Mouse (Mus musculus): Measurements from ENCODE around the gene Gigyf1. TPM values are rescaled to one million over a fixed set of nuclear protein-coding genes. Genes with fewer than 3 reads are reported as not detected.

Gene Gigyf1
- total RNA-seq, 2 experiments from 2014 or later = 39.9 to 48.6 TPM

DNA sequence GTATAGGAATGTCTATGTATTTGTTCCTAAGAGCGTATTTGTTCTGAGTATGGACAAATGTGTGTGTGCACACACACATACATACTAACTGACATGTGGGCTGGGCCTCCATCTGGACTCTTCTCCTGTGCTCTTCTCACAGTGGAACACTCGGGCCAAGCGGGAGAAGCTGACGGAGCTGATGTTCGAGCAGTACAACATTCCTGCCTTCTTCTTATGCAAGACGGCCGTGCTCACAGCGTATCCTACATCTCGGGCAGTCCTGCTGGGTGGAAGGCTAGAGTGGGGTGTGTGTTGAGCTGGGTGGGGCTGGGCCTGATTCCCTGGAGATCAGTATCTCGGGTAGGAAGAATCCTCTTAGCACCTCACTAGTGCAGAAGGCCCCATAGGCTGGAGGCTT lies 44.6 kb downstream of the Gigyf1 start:
- intact Hi-C loops (cut with DNase I) = no loop called here
- DNase-seq (ENCODE audit: low spot score in 2 of 2) = peak; percentile 47 to 78

DNA sequence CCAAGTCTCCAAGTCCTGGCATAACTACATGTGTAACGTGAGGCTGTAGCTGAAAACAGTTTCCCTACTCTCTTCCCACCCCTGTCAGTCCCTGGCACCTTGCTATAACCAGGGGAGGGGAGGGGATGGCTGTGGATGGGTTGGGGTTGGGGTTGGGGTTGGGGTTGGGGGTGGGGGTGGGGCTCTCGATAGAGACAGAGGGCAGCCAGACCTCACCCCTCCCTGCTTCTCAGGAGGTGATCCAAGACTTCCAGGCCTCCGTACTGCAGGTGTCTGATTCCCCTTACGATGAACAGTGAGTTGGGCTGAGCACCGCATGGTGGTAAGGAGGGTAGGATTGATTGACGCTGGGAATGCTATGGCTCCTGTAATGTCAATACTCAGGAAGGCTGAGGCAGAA lies 47.4 kb downstream of the Gigyf1 start:
- intact Hi-C loops (cut with DNase I) = no loop called here

DNA sequence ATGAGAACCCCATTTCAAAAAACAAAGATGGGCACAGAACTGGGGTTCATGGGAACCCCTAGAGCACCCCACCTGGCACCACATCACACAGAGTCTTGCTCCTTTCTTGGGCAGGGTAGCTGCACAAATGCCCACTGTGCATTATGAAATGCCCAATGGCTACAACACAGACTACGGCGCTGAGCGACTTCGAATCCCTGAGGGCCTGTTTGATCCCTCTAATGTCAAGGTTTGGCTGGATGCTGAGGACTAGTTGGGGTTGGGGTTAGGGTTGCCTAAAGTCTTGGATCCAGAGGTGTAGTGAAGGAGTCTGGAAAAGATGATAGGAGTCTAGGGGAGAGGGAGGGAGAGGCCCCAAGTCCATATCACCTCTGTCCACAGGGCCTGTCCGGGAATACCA lies 48.1 kb downstream of the Gigyf1 start:
- no peak for DNase-seq (ENCODE audit: low spot score in 2 of 2)
- intact Hi-C loops (cut with DNase I) = no loop called here

More for the DNA sequence above, 47.4 kb downstream of the Gigyf1 start:
- no peak for DNase-seq (ENCODE audit: low spot score in 2 of 2)

DNA sequence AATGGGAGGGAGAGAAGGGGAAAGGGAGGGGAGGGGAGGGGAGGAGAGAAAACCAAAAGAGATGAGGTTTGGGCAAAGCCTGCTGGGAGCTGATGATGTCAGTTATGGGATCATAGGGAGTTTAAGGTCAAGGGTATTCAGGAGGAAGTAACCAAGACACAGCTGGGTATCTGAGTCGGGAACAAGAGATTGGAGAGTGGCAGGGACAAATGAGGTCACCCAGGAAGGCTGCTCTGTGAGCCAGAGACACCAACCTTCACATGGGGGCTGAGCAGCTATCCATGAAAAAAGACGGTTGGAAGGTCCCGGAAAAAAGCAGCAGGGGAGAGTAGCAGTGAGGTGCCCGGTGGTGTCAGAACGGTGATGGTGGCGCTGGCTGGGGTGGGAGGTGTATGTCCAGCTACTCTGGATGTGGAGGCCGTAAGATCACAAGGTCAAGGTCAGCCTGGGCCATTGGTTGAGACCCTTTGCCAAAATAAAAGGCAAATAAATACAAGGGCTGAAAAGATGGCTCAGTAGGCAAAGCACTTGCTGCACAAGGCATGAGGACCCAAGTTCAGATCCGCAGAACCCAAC lies 50.0 kb downstream of the Gigyf1 start:
- intact Hi-C loops (cut with DNase I) = no loop called here
- no peak for DNase-seq (ENCODE audit: low spot score in 2 of 2)

DNA sequence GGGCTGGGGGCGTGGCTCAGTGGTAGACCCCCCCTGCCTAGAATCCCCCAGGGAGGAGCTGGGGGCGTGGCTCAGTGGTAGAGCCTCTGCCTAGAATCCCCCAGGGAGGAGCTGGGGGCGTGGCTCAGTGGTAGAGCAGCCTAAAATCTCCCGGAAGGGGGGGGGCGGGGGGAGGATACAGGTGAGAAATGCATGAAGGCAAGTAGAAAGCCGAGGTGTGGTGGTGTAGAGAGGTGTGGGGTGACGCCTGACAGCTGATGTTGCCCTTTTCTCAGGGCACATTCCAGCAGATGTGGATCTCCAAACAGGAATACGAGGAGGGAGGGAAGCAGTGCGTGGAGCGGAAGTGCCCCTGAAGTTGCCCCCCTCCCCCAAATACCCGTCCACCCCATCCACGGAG lies 50.7 kb downstream of the Gigyf1 start:
- DNase-seq (ENCODE audit: low spot score in 2 of 2) = no peak
- intact Hi-C loops (cut with DNase I) = no loop called here

DNA sequence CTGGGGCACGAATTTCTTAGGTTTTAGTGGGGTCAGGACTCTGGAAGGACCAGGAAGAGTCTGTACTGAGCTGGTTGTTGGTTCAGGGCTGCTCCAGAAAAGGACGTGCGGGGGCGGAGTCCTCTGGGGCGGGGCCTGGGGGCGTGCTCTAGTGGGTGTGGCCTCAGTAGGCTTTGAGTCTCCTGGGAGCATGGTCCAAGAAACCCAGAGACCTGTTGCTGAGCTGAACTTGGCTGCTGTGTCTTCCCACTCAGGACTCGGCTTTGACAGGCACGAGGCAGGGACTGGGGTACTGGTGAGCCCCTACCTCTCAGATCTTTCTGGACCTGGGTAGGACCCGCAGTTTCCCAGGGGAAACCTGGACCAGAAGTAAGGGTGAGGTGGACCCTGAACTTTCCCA lies 51.3 kb downstream of the Gigyf1 start, which contains the start of gene Tfr2:
Gene Tfr2 (plus strand): TSS at position 176 of the 400 bp plus-strand sequence.
- intact Hi-C loops (cut with DNase I) = no loop called here
- DNase-seq (ENCODE audit: low spot score in 2 of 2) = no peak

DNA sequence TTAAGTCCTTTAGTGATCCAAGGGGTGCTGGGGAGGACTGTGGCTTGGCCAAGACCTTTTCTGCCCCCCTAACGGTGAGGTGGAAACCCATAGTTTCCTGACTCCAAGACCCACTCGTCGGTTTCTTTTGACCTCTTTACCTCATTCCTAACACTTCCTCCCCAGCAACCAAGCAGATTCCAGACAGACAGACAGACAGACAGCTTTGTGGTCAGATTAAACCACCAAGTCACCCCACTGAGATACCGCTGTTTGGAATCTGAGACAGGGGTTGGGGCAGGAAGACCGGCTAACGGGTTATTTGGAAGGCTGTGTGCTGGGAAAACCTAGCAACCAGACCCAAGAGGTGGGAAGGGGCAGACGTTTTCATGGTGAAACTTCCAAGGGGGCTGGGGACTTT lies 51.8 kb downstream of the Gigyf1 start:
- DNase-seq (ENCODE audit: low spot score in 2 of 2) = no peak
- intact Hi-C loops (cut with DNase I) = no loop called here

DNA sequence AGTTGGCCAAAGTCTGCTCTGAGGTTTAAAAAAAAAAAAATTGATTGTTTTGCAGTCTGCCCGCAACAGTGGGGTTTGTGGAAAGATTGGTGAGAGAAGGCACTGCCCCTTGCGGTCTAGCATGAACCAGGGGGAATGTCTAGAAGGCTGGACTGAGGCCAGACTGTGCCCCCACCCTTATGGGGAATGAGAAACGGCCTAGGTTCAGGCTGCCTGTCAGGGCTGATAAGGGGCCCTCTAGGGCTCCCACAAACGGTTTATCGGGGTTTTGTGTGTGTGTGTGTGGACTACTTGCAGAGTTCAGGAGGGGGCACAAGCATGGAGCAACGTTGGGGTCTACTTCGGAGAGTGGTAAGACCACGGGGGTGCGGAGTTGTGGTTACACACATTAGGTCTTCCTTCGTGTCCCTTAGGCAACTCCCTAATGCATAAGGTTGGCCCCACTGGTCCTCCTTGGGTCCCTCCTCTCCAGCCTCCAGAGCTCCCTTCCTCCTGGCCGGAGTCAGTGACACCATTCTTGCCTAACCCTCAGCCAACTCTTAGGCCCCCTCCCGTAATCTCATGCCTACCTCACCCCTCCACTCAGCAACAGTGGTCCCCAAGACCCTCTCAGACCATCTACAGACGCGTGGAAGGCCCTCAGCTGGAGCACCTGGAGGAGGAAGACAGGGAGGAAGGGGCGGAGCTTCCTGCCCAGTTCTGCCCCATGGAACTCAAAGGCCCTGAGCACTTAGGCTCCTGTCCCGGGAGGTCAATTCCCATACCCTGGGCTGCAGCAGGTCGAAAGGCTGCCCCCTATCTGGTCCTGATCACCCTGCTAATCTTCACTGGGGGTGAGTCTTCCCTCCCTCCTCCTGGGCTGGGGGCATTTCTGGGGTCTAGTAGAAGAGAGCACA lies 52.6 kb downstream of the Gigyf1 start:
- intact Hi-C loops (cut with DNase I) = no loop called here
- no peak for DNase-seq (ENCODE audit: low spot score in 2 of 2)

DNA sequence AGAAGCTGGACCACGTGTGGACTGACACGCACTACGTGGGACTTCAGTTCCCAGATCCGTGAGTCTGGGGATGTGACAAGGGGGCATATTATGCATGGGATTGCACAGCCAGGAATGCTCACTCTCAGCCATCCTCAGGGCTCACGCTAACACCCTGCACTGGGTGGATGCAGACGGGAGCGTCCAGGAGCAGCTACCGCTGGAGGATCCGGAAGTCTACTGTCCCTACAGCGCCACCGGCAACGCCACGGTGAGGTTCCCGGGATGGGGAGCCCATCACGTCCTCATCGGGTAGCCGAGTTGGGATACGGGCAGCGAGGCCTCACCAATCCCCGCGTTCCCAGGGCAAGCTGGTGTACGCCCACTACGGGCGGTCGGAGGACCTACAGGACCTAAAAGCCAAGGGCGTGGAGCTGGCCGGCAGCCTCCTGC lies 56.1 kb downstream of the Gigyf1 start:
- peak; percentile 52 to 68 for DNase-seq (ENCODE audit: low spot score in 2 of 2)
- intact Hi-C loops (cut with DNase I) = no loop called here

Small RNA genes lying within 50 kb of the gene (microRNA-seq; reads per million reads assigned to microRNA genes)
- gene Mir6418 = 3.0 to 5.4 reads per million in 2 experiments

Other genes starting within 250 kb of the Gigyf1 start
- 10 to 100 TPM; 54.9 to 63.3 TPM for gene Ache, start 231.0 kb upstream of the Gigyf1 start, total RNA-seq (2021)
- gene Ufsp1, start 223.9 kb upstream of the Gigyf1 start, total RNA-seq (2021) = 10 to 100 TPM in 1 of 2 experiments, 1 to 10 TPM in 1; 9.8 to 13.3 TPM
- gene Srrt, start 210.9 kb upstream of the Gigyf1 start, total RNA-seq (2021) = 100 to 1,000 TPM; 176 to 178 TPM
- 1 to 10 TPM; 4.3 to 5.9 TPM for gene Trip6, start 204.1 kb upstream of the Gigyf1 start, total RNA-seq (2021)
- 10 to 100 TPM; 21.3 to 23.2 TPM for gene Slc12a9, start 185.0 kb upstream of the Gigyf1 start, total RNA-seq (2021)
- 1 to 10 TPM; 5.2 to 5.5 TPM for gene Ephb4, start 168.4 kb upstream of the Gigyf1 start, total RNA-seq (2021)
- gene Zan, start 41.5 kb upstream of the Gigyf1 start, total RNA-seq (2021) = under 1 TPM; 0.16 to 0.32 TPM
- gene Pop7, start 16.0 kb upstream of the Gigyf1 start, total RNA-seq (2021) = 10 to 100 TPM; 30.2 to 37.0 TPM
- gene Epo, start 14.7 kb downstream of the Gigyf1 start, total RNA-seq (2021) = not detected
- 100 to 1,000 TPM; 662 to 684 TPM for gene Gnb2, start 15.0 kb downstream of the Gigyf1 start, total RNA-seq (2021)
- 100 to 1,000 TPM; 109 to 118 TPM for gene Actl6b, start 35.0 kb downstream of the Gigyf1 start, total RNA-seq (2021)
- 1 to 10 TPM; 8.1 to 8.9 TPM for gene Tfr2, start 51.3 kb downstream of the Gigyf1 start, total RNA-seq (2021)
- gene Mospd3, start 82.5 kb downstream of the Gigyf1 start, total RNA-seq (2021) = 10 to 100 TPM; 18.2 to 22.2 TPM
- 10 to 100 TPM; 12.1 to 13.7 TPM for gene Pcolce, start 95.2 kb downstream of the Gigyf1 start, total RNA-seq (2021)
- under 1 TPM; 0.18 to 0.21 TPM for gene Fbxo24, start 110.5 kb downstream of the Gigyf1 start, total RNA-seq (2021)
- 10 to 100 TPM; 12.2 to 13.5 TPM for gene Lrch4, start 110.6 kb downstream of the Gigyf1 start, total RNA-seq (2021)
- 10 to 100 TPM in 1 of 2 experiments, 1 to 10 TPM in 1; 9.2 to 11.8 TPM for gene Gm20605, start 110.6 kb downstream of the Gigyf1 start, total RNA-seq (2021)
- gene Sap25, start 122.8 kb downstream of the Gigyf1 start, total RNA-seq (2021) = 1 to 10 TPM; 2.3 to 4.7 TPM
- gene Irs3, start 127.2 kb downstream of the Gigyf1 start, total RNA-seq (2021) = under 1 TPM in 1 of 2 experiments, not detected in 1; 0.32 TPM
- gene Agfg2, start 166.2 kb downstream of the Gigyf1 start, total RNA-seq (2021) = 10 to 100 TPM; 40.0 to 43.9 TPM
- 10 to 100 TPM; 69.0 to 73.4 TPM for gene Nyap1, start 223.1 kb downstream of the Gigyf1 start, total RNA-seq (2021)
- 100 to 1,000 TPM; 173 to 195 TPM for gene Tsc22d4, start 227.2 kb downstream of the Gigyf1 start, total RNA-seq (2021)

Measured in left cerebral cortex, postnatal 25 days (tissue).